Comparison of ENCODE assay signal across 11 mouse cellular contexts in the genomic region with DNA sequence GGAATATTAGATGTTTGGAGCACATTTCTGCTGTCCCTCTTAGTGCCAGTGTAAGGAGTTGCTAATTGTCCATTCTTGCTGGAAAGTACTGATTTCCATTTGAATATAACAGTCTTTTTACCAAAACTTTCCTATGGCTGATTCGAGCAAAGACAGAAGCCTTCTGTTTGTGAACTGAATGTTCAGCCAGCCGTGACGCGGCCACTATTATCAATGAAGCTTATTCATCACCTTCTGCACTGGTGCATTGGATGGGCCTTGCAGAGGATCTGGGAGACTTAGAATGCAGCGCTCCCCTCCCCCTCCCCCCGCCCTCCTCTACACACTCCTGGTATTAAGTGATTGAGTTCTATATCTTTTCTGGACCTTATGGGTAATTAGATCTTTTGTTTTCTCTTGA. TPM values are rescaled to one million over a fixed set of nuclear protein-coding genes. Genes with fewer than 3 reads are reported as not detected.
A peak's percentile ranks its signal among the peaks of the same experiment; 100 is the strongest.
DNase-seq lines count a peak whose midpoint lies in the region.
"Had no signal": no experiment of that assay in that cellular context is flagged by ENCODE, and none has a peak within 500 bp of the region (broad histone marks: within the 10 kb centered on the region; RNA-seq: fewer than 3 reads in every experiment).

No protein-coding gene starts in this region.

- H3K4me3 ChIP-seq in hindbrain, embryonic 10.5 days, result no peak overlapping the region
- H3K4me3 ChIP-seq: embryonic facial prominence, embryonic 15.5 days; limb, embryonic 15.5 days had no signal

- WGBS in hindbrain, embryonic 10.5 days, result 41% methylated on average over 6 of the region's 6 CpGs

- DNase-seq in cerebellum, adult 9-10 months, result peak; percentile 48
- DNase-seq in cerebellum, postnatal 14 days, result no peak
- peak; percentile 73 for DNase-seq in hindbrain, embryonic 10.5 days (ENCODE audit: low spot score)
- DNase-seq in left cerebral cortex, postnatal 14 days (ENCODE audit: low spot score in 2 of 2), result peak; percentile 55 to 65
- DNase-seq in right cerebral cortex, adult 2 months (ENCODE audit: low spot score in 2 of 2), result peak; percentile 39 to 74
- DNase-seq in lung, postnatal 4 days, result no peak
- no peak for DNase-seq in urinary bladder, postnatal 25 days (ENCODE audit: low spot score)
- DNase-seq in spleen, postnatal 4 days (ENCODE audit: low spot score in 2 of 2), result no peak
- DNase-seq: thymus, adult 18-20 months had no signal

- peak overlapping the region; percentile 82 for H3K27ac ChIP-seq in hindbrain, embryonic 10.5 days
- H3K27ac ChIP-seq: embryonic facial prominence, embryonic 15.5 days; limb, embryonic 15.5 days had no signal

- H3K27me3 ChIP-seq in hindbrain, embryonic 10.5 days (ENCODE audit: insufficient read depth, poor library complexity, severe bottlenecking), result no peaks in the 10 kb centered on the region
- H3K27me3 ChIP-seq: embryonic facial prominence, embryonic 15.5 days; limb, embryonic 15.5 days had no signal

- H3K4me1 ChIP-seq in hindbrain, embryonic 10.5 days (replicated peaks), result peaks cover 63% of the 10 kb centered on the region
- H3K4me1 ChIP-seq: embryonic facial prominence, embryonic 15.5 days; limb, embryonic 15.5 days had no signal

- intact Hi-C loops in left cerebral cortex, postnatal 14 days (cut with DNase I), result no loop called here

- H3K9me3 ChIP-seq in hindbrain, embryonic 10.5 days, result peaks cover 3% of the 10 kb centered on the region; the same call in 1 of the 2 replicates
- H3K9me3 ChIP-seq: embryonic facial prominence, embryonic 15.5 days; limb, embryonic 15.5 days had no signal

- H3K36me3 ChIP-seq in hindbrain, embryonic 10.5 days, result no peaks in the 10 kb centered on the region
- H3K36me3 ChIP-seq: embryonic facial prominence, embryonic 15.5 days; limb, embryonic 15.5 days had no signal

RNA-seq across cellular contexts. Expression of gene Igsf11, which starts 48.8 kb away (rescaled TPM):
- 2.4 and 3.3 TPM in 2 replicates for polyA plus RNA-seq in hindbrain, embryonic 10.5 days (2016; fragmentation: Nextera tagmentation; extraction: Ambion mirVana)
- total RNA-seq in left cerebral cortex, postnatal 14 days (2021), result 10 to 100 TPM; 38.7 to 39.0 TPM

Comparison
In these comparisons a context has a peak if more than half of its experiments do, and no peak if none do; other contexts are left out.
1. DNase-seq: peak in cerebellum, adult 9-10 months (single experiment), hindbrain, embryonic 10.5 days (single experiment), left cerebral cortex, postnatal 14 days (2 of 2) and right cerebral cortex, adult 2 months (2 of 2); none in cerebellum, postnatal 14 days (0 of 2), lung, postnatal 4 days (0 of 2), urinary bladder, postnatal 25 days (single experiment) and spleen, postnatal 4 days (0 of 2).